Mouse (Mus musculus): Measurements from ENCODE around the gene Rcsd1. TPM values are rescaled to one million over a fixed set of nuclear protein-coding genes. Genes with fewer than 3 reads are reported as not detected.

Gene Rcsd1
- total and polyA plus RNA-seq, 3 experiments = 22.7 to 81.1 (median 35.7) TPM

DNA sequence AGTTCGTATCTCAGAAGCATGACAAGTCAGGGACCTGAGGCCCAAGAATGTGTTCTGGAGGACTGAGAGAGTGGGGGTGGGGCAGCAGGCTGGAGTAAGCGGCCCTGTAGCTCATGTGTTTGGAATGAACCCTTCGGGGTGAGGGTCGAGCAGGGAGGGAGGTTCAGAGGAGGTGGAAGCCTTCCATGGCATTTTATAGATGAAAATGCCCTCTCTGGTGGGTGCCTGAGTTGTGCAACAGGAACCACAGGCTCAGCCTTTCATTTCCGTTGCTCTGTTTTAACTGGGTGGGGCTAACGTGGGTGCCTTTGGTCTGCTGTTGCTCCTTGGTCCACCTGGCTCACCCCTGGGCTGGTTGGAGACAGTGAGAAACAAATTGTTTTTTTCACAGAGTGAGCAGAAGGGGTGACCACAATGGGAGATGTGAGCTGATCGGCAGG is 9.2 kb downstream of the Rcsd1 start (continued):
- TF ChIP-seq GABPA (IDR thresholded peaks at IDR 0.05; ENCODE audit: insufficient replicate concordance, low read depth, low read length) (no peak), TBP (conservative IDR thresholded peaks at IDR 0.05; ENCODE audit: low read depth, low read length) (no peak), NRF1 (IDR thresholded peaks at IDR 0.05; ENCODE audit: low read depth, low read length) (0 out of 2 replicates have a peak, but pooled peaks have one; percentile 20), JUN (IDR thresholded peaks at IDR 0.05; ENCODE audit: insufficient read depth, low read depth, low read length) (no peak), BHLHE40 (IDR thresholded peaks at IDR 0.05; ENCODE audit: low read depth, low read length) (peak; percentile 30; the same call in 1 of the 2 replicates), HCFC1 (IDR thresholded peaks at IDR 0.05; ENCODE audit: low read depth, low read length) (no peak), SIN3A (IDR thresholded peaks at IDR 0.05; ENCODE audit: low read length) (no peak), TCF12 (IDR thresholded peaks at IDR 0.05; ENCODE audit: low read depth, low read length) (no peak; the same call in 1 of the 2 replicates), UBTF (IDR thresholded peaks at IDR 0.05; ENCODE audit: low read depth, low read length) (no peak), USF1 (IDR thresholded peaks at IDR 0.05; ENCODE audit: low read depth, low read length) (no peak), PAX5 (IDR thresholded peaks at IDR 0.05; ENCODE audit: low read length) (no peak), IRF4 (IDR thresholded peaks at IDR 0.05; ENCODE audit: low read depth, low read length) (no peak), JUND (conservative IDR thresholded peaks at IDR 0.05; ENCODE audit: low read depth, low read length) (no peak), MYC (IDR thresholded peaks at IDR 0.05; ENCODE audit: low read depth, low read length) (no peak), CHD2 (IDR thresholded peaks at IDR 0.05; ENCODE audit: low read length) (peak; percentile 75), POLR2A (IDR thresholded peaks at IDR 0.05; ENCODE audit: low read depth, low read length) (peak; percentile 49; the same call in 1 of the 2 replicates)

DNA sequence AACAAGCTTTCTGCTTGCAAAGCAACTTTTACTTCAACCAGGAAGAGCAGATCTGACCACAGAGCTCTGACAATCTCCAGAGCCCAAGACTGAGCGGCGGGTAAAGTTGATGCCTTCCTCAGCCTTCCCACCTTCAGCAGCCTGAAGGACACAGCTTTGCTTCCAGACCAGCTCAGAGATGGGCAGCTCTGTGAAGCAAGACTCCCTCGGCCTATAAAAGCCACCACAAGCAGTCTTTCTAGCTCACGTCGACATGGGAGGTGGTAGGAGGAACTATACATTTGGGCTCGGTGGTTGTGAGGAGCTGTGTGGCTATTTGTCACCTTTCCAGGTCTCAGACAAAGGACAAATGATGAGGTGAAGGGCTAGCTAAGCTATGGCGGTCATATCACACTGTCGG is 11.9 kb downstream of the Rcsd1 start:
- Histone ChIP-seq H3K27ac (ENCODE audit: insufficient read depth, low read depth) (no peak overlapping the region), H3K36me3 (replicated peaks in 1 of 2; ENCODE audit: control insufficient read depth in 1 of 2, insufficient read depth in 1 of 2, low read length in 1 of 2) (peaks cover 11 to 61% of the 10 kb centered on the region in 2 experiments), H3K9me3 (replicated peaks; ENCODE audit: low read length) (no peaks in the 10 kb centered on the region), H3K4me2 (ENCODE audit: insufficient read depth, low read depth, poor library complexity, severe bottlenecking) (no peak overlapping the region), H3K79me2 (replicated peaks; ENCODE audit: control insufficient read depth, extremely low read depth, insufficient read depth, poor library complexity, severe bottlenecking) (peaks cover 13% of the 10 kb centered on the region; the same call in 1 of the 2 replicates), H3K4me3 (replicated peaks in 1 of 3; ENCODE audit: low read depth in 2 of 3, low read length in 2 of 3, poor library complexity in 1 of 3) (no peak overlapping the region), H3K4me1 (ENCODE audit: control insufficient read depth in 1 of 2, insufficient read depth in 2 of 2) (peaks cover 13 to 77% of the 10 kb centered on the region in 2 experiments), H3K9ac (ENCODE audit: insufficient read depth, low read depth) (no peak overlapping the region), H3K27me3 (replicated peaks) (no peaks in the 10 kb centered on the region)
- dilution Hi-C loops (cut with MboI; ENCODE audit: extremely low pct_ligation_motif_present, extremely low pct_unique_long_range_greater_than_20kb, low sequenced_read_pairs) (no loop called here), in situ Hi-C loops (cut with MboI; ENCODE audit: low pct_ligation_motif_present, low pct_unique_long_range_greater_than_20kb, low sequenced_read_pairs) (no loop called here)
- DNase-seq (ENCODE audit: extremely low read depth) = no peak
- TF ChIP-seq HCFC1 (IDR thresholded peaks at IDR 0.05; ENCODE audit: low read depth, low read length) = no peak
- TF ChIP-seq MAX (IDR thresholded peaks at IDR 0.05; ENCODE audit: low read length) = no peak
- no peak for TF ChIP-seq KAT2A (IDR thresholded peaks at IDR 0.05; ENCODE audit: insufficient replicate concordance, low read length)
- TF ChIP-seq SMC3 (IDR thresholded peaks at IDR 0.05; ENCODE audit: low read depth, low read length) = no peak
- no peak for TF ChIP-seq EP300 (IDR thresholded peaks at IDR 0.05; ENCODE audit: low read length)
